Comparison of ENCODE assay signal across 7 mouse cellular contexts in the genomic region with DNA sequence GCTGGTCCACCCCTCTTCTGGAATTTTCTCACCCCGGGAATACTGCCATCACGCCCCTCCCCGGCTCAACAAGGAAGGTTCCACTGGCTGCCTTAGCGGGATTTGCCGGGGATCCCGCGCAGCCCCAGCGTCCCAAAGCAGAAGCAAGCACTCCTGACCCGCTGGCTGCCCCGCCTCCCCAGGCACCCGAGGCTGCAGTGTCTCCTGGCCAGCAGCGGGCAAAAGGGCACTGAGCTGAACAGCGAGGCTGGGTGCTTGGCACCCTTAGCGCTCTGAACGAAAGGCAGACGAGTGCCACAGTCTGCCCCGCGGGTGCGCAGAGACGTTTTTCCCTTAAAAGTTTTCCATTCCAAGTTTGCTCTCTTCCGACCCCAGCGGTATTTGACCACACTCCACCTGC. TPM values are rescaled to one million over a fixed set of nuclear protein-coding genes. Genes with fewer than 3 reads are reported as not detected.
DNase-seq lines count a peak whose midpoint lies in the region; ATAC-seq and TF ChIP-seq lines count a peak whose summit lies in the region.

No protein-coding gene starts in this region.

- no peaks in the 10 kb centered on the region for H3K9me3 ChIP-seq in intestine, embryonic 16.5 days (ENCODE audit: control insufficient read depth, low read length)
- H3K9me3 ChIP-seq in liver, embryonic 14.5 days (ENCODE audit: control insufficient read depth, low read length): no peaks in the 10 kb centered on the region

- H3K27me3 ChIP-seq in intestine, embryonic 16.5 days (replicated peaks; ENCODE audit: control insufficient read depth, insufficient read depth, low read length): peaks cover 7% of the 10 kb centered on the region
- H3K27me3 ChIP-seq in liver, embryonic 14.5 days (ENCODE audit: control insufficient read depth, insufficient read depth, low read length): peaks cover 45% of the 10 kb centered on the region

- peak overlapping the region; percentile 77 for H3K4me2 ChIP-seq in intestine, embryonic 16.5 days (ENCODE audit: low read depth, low read length)
- H3K4me2 ChIP-seq in liver, embryonic 14.5 days (ENCODE audit: low read depth): peak overlapping the region; percentile 56

- peak overlapping the region; percentile 50 for H3K4me3 ChIP-seq in intestine, embryonic 16.5 days (ENCODE audit: low read length)
- H3K4me3 ChIP-seq in liver, embryonic 14.5 days (ENCODE audit: insufficient read depth in 1 of 2, low read depth in 2 of 2, low read length in 2 of 2): peak overlapping the region; percentile 6 to 47

- H3K27ac ChIP-seq in intestine, embryonic 16.5 days (ENCODE audit: low read length): no peak overlapping the region
- H3K27ac ChIP-seq in liver, embryonic 14.5 days: no peak overlapping the region

- peak; percentile 32 for DNase-seq in Muller cell, postnatal 12 days (ENCODE audit: inconsistent ontology term)
- peak; percentile 57 to 75 for DNase-seq in adrenal gland, postnatal 36 days
- DNase-seq in gastrocnemius, postnatal 36 days: peak; percentile 20 to 27
- DNase-seq in liver, embryonic 14.5 days (ENCODE audit: low read depth in 3 of 3, low spot score in 3 of 3): no peak
- DNase-seq in neural tube, embryonic 10.5 days (ENCODE audit: extremely low spot score, low spot score): peak; percentile 58

- ATAC-seq in intestine, embryonic 16.5 days: peak; percentile 32; the same call in 1 of the 2 replicates
- no peak for ATAC-seq in liver, embryonic 14.5 days (ENCODE audit: insufficient read depth)
- no peak for ATAC-seq in erythroid progenitor cell, adult 5-6 weeks (replicated peaks; ENCODE audit: low FRiP score, poor library complexity, severe bottlenecking)

- 1% methylated on average over 22 of the region's 22 CpGs for WGBS in intestine, embryonic 16.5 days
- under 1% methylated on average over 22 of the region's 22 CpGs for WGBS in liver, embryonic 14.5 days (ENCODE audit: insufficient replicate concordance)

- peak overlapping the region; percentile 45 for H3K9ac ChIP-seq in intestine, embryonic 16.5 days (ENCODE audit: low read depth, low read length)
- H3K9ac ChIP-seq in liver, embryonic 14.5 days (replicated peaks): no peak overlapping the region

- no peaks in the 10 kb centered on the region for H3K36me3 ChIP-seq in intestine, embryonic 16.5 days (ENCODE audit: control insufficient read depth, insufficient read depth, low read length)
- no peaks in the 10 kb centered on the region for H3K36me3 ChIP-seq in liver, embryonic 14.5 days (replicated peaks; ENCODE audit: control insufficient read depth, insufficient read depth, low read depth)

- H3K4me1 ChIP-seq in intestine, embryonic 16.5 days (ENCODE audit: control insufficient read depth, insufficient read depth, low read length): peaks cover 22% of the 10 kb centered on the region; the same call in 1 of the 2 replicates
- no peaks in the 10 kb centered on the region for H3K4me1 ChIP-seq in liver, embryonic 14.5 days (replicated peaks; ENCODE audit: control insufficient read depth in 2 of 2, insufficient read depth in 2 of 2, low read length in 1 of 2)

- no peak for TF ChIP-seq EP300 in liver, embryonic 14.5 days (IDR thresholded peaks at IDR 0.05; ENCODE audit: low read depth)

- no peak for TF ChIP-seq CTCF in liver, embryonic 14.5 days (IDR thresholded peaks at IDR 0.05; ENCODE audit: low read depth)

- intact Hi-C loops in gastrocnemius, postnatal 36 days (cut with DNase I): loop anchor here (10.0 kb wide), 1 partner anchor 139 kb away; no protein-coding TSS in a partner anchor

RNA-seq across cellular contexts. Expression of a gene that starts 2.1 kb away (rescaled TPM):
- total RNA-seq in adrenal gland, postnatal 36 days (2021): 1 to 10 TPM in 1 of 2 experiments, under 1 TPM in 1; 0.76 to 1.5 TPM
- 1 to 10 TPM; 2.3 to 2.9 TPM for total RNA-seq in gastrocnemius, postnatal 36 days (2021)
- polyA plus RNA-seq in intestine, embryonic 16.5 days (2015; fragmentation: Nextera tagmentation; extraction: Ambion mirVana): 12.9 and 13.3 TPM in 2 replicates
- polyA plus RNA-seq in liver, embryonic 14.5 days (2012; rRNA removed): 2.7 and 2.9 TPM in 2 replicates
- 3.8 and 4.6 TPM in 2 replicates for polyA plus RNA-seq in liver, embryonic 14.5 days (2014; fragmentation: Nextera tagmentation; extraction: Ambion mirVana)
- total RNA-seq in erythroid progenitor cell, adult 5-6 weeks (2015; ENCODE audit: low replicate concordance): 2.5 and 5.9 TPM in 2 replicates
- total RNA-seq in erythroid progenitor cell, adult 5-6 weeks (2017; ENCODE audit: low replicate concordance): 1.2 and 3.5 TPM in 2 replicates

RNA-seq across cellular contexts. Expression of a gene that starts 58.2 kb away (rescaled TPM):
- total RNA-seq in adrenal gland, postnatal 36 days (2021): not detected
- total RNA-seq in gastrocnemius, postnatal 36 days (2021): not detected
- not detected in 2 replicates for polyA plus RNA-seq in intestine, embryonic 16.5 days (2015; fragmentation: Nextera tagmentation; extraction: Ambion mirVana)
- not detected in 2 replicates for polyA plus RNA-seq in liver, embryonic 14.5 days (2012; rRNA removed)
- polyA plus RNA-seq in liver, embryonic 14.5 days (2014; fragmentation: Nextera tagmentation; extraction: Ambion mirVana): not detected in 2 replicates
- total RNA-seq in erythroid progenitor cell, adult 5-6 weeks (2015; ENCODE audit: low replicate concordance): not detected in 2 replicates
- not detected in 2 replicates for total RNA-seq in erythroid progenitor cell, adult 5-6 weeks (2017; ENCODE audit: low replicate concordance)

Comparison
In these comparisons a context has a peak if more than half of its experiments do, and no peak if none do; other contexts are left out.
1. DNase-seq: peak in Muller cell, postnatal 12 days (single experiment), adrenal gland, postnatal 36 days (2 of 2), gastrocnemius, postnatal 36 days (2 of 2) and neural tube, embryonic 10.5 days (single experiment); none in liver, embryonic 14.5 days (0 of 3).